Mouse (Mus musculus): ENCODE data around the gene Akr1d1. TPM values are rescaled to one million over a fixed set of nuclear protein-coding genes. Genes with fewer than 3 reads are reported as not detected.
A peak's percentile ranks its signal among the peaks of the same experiment; 100 is the strongest.

Gene Akr1d1
- total RNA-seq, 2 experiments from 2014 or later, result 0.31 TPM; not detected in 1

DNA sequence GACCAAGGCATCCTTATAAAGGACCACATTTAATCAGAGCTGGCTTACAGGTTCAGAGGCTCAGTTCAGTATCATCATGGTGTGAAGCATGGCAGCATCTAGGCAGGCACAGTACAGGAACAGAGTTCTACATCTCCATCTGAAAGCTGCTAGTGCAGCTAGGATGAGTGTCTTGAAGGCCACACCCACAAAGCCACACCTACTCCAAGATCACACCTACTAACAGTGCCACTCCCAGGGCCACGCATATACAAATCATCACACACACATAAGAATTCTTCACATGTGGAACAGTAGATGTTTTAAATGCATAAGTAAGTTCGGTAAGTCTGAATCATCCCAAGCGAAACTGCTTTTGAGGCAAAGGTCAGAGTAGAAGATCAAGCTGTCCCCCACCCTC is 33.9 kb downstream of the Akr1d1 start:
- DNase-seq (ENCODE audit: low spot score in 2 of 2), result no peak

DNA sequence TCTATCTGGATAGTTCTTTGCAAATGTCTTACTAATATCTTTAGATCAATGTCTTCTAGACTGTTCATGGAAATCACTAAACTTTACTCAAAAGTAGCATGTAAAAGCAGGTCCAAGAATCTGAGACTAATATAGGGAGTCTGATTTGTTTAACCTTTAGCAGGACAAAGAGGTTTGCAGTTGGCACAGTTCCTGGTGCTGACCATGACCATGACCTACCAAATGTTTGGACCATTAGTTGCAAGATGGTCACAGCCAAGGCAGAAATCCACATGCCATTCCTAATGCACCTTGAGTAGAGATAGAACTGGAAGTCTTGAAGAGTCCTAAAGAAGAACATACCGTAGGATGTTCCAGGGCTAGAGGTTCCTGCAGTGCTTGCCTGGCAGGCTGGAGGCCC is 37.4 kb downstream of the Akr1d1 start:
- no peak for DNase-seq (ENCODE audit: low spot score in 2 of 2)

DNA sequence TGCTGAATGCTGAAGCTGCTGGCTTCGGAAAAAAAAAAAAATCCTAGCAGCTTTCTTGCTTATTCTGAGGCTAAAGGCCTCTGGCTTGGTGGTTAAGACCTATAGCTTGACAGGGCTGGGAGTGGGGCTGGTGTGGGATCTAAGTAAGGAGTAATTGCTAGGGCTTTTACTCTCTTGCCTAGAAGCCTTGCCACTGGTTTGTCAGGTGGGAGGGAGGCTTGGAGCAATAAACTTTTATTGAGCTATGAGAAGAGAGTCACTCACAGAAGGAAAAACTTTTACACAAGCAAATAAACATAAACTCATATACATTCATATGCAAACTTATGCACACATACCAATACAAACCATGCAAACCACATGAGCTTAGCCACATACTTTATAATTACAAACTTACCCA is 42.0 kb downstream of the Akr1d1 start:
- no peak for DNase-seq (ENCODE audit: low spot score in 2 of 2)

DNA sequence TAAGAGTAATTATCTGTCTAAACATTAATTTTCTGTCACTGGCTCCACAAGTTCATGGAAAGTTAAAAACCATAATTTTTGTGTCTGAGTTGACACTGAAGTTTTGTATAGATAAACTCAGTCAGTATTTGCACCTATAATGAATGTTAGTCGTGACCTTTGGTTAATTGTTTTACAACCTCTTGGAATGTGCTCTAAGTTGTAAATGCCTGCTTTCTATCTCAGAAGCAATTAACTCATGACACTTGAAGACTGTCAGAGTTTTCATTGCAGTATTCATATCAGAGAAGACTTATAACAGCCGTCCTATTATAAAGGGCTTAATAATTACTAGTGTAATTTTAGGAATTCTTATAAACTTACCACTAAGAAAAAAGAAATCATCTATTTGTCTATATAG is 43.0 kb downstream of the Akr1d1 start:
- no peak for DNase-seq (ENCODE audit: low spot score in 2 of 2)

DNA sequence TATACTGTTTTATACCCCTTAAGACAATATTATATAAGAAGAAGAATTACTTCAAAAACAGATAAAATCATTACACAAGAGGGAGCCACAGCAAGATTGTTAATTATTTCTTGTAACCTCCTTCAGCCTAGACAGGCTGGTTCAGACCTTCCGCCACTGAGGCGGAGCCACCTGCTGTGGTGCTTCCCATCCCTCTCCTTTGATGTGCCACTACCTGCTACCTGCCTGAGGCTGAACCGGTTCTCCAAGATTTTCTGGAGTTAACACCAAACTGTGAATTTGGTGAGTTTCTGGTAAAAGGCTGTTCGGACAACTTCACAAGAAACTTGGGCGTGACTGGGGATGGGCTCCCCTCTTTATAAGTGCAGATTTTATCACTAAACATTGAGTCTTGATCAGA is 50.5 kb downstream of the Akr1d1 start:
- no peak for DNase-seq (ENCODE audit: low spot score in 2 of 2)

DNA sequence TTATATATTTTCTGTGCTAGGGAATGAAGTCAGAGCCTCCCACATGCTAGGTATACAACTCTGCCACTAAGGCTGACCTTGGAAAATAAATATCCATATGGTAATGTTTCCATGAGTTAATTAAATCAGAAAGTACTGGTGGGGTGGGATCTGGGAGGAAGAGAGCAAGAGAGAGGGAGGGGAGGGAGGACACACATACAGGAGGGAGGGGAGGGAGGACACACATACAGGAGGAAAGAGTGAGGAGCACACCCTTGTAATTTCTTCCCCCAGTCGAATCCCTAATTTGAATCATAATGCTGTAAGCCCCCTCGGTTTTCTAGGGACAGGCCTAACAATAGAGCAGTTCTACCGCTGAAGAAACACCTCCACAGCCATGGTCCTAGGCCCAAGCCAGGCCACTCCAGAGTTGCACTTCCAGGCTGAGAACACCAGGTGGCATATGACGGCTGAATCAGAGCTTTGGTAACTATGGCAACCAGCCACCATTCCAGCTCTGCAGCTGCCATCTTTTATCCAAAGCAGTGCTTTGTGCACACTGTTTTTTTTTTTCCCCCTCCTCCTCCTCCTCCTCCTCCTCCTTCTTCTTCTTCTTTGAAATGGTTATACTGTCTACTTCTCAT is 59.5 kb downstream of the Akr1d1 start:
- DNase-seq (ENCODE audit: low spot score in 2 of 2), result peak; percentile 26 to 69

DNA sequence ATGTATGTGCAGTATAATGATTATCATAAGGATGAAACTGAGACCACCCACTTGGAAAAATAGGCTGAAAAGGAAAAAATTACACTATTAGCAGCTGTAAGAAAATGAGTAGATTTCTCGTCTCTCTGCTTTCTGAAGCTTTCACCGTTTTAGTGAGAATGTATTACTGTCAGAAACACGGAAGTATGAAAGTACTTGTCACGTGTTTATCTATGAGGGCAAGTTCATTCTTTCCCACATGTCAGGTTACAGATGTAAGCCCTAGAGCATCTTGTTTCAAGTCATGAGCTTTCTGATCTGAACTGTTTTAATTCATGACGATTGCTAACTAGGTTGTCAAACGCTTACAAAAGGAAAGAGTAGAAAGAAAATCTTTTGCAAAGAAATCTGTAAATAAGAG is 60.8 kb downstream of the Akr1d1 start:
- DNase-seq (ENCODE audit: low spot score in 2 of 2), result no peak

DNA sequence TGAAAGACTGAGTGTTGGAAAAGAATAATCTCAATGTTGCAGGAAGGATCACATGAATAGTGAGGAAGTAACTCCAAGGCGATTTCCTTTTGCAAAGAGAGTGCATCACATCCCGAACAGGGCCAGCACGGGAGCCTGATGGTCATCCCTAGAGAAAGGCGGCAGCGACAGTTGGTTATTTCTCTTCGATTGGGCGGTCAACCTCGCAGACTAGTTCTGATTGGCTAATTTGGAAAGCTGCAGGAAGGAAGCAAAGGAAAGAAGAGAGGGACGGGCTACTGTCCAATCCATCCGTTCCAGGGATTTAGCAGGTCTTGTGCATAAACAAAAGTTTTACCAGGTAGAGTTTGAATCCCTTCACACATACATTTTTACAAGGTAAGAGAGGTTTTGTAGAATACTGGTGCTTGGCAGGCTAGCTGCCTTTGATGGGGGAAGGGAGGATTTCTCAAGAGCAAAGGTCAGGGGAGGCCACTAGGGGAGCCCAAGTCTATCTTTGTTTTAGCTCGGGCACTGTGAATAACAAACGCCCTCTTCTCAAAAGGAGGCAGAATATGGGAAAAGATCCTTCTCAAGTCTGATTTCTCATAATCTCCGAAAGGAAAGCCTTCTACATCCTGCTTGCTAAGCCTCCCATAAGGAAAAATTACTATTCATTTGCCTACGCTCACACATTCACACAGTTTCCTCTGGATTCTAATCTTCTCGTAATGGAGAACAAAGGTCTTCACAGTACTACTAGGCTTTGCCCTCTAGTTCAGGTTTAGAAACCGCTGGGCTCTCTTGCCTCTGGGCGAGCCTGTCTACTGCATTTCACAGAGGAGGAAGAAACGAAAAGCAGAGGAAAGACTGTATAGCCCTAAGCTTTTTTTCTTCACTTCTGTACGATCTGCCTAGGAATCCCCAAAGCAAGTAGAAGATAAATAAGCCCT is 62.4 kb downstream of the Akr1d1 start:
- peak in 1 of 2 experiments; percentile 40 for DNase-seq (ENCODE audit: low spot score in 2 of 2)

DNA sequence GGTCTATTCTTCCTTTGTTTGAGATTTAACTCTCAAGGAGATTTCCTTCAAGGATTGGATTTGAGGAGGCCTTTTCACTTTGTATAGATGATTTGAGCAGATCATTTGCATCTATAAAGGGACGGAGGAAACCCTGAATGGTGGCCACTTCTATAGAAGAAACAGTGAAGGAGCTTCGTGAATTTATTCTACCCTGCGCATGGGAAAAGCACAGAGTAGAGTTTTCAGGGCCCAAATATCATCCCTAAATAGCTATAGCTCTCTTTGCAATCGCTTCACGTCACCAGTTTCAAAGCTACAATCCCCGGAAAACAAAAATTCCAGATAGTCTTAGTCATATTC is 63.0 kb downstream of the Akr1d1 start:
- DNase-seq (ENCODE audit: low spot score in 2 of 2), result no peak

DNA sequence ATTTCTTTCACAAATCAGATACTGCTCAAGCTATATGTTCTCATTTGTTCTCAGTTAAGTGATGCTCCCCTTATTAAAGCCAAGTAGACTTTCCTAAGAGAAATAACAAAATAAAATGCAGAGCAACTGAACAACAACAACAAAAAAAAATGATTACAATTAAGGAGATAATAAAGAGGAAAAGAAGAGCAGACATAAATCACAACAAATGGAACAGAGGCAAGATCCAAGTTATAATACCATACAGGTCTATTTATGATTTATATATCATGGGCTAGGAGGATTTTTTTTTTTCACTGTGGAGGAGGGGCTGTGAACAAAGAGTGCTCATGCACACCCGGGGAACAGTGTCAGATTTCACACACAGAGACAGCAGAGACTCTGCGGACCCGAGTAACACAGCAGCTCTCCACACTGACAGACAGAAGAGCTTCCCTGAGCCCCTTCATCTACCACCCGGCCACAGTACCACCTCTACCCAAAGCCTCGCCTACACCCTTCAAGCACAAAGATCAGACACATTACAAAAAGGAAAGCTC is 63.6 kb downstream of the Akr1d1 start:
- DNase-seq (ENCODE audit: low spot score in 2 of 2), result no peak

DNA sequence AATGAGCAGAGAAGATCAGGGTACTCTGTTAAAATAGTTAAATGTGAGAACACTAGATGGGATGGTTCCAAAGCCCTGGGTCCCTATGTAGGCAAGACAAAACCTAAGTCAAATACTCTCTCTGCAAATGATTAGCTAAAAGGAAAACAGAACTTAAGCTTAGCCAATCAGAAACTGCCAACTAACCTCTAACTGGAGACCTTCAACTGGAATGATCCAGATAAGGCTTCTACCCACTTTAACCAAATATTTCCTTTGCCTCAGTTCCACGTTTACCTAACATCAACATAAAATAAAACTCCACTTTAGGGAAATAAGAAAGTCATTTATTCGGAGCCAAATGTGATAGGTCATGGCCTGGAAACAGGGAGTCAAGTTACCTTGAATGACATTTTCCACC is 67.1 kb downstream of the Akr1d1 start:
- DNase-seq (ENCODE audit: low spot score in 2 of 2), result no peak

DNA sequence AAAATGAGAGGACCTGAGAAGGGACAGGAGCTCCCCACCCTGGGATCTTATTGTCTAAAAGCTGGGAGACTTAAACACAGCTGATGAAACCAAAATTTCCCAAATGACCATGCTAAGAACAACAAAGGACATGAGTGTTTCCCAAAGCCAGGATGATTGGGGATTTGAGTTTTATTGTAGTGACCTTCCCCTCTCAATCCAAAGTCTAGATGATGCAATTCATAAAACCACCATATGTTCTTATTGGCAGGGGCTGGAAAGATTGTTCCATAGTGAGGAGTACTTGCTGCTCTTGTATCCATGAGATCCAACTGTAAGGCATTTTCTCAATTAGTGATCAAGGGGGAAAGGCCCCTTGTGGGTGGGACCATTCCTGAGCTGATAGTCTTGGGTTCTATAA is 68.1 kb downstream of the Akr1d1 start:
- no peak for DNase-seq (ENCODE audit: low spot score in 2 of 2)

DNA sequence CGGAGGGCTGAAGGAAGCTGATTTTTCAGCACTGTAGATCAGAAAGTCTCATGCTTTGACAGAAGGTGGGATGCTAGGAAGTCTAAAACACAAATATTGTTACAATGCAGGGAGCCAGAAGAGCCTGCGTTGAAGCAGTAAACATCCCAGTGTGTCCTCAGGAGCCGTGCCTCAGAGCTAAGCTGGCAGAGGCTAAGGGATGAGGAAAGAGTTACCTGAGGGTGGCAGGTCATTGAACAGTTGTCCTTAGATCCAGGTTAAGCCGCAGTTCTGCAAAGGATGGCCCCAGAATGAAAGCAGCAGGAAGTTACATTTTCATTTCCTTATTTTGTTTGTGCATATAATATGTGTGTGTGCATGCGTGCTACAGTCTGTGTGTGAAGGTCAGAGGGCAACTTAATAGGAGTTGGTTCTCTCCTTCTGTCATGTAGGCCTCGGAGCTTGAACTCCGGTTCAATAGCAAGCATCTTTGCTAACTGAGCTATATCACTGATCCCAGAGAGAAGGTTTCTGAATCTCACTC is 71.1 kb downstream of the Akr1d1 start:
- no peak for DNase-seq (ENCODE audit: low spot score in 2 of 2)

DNA sequence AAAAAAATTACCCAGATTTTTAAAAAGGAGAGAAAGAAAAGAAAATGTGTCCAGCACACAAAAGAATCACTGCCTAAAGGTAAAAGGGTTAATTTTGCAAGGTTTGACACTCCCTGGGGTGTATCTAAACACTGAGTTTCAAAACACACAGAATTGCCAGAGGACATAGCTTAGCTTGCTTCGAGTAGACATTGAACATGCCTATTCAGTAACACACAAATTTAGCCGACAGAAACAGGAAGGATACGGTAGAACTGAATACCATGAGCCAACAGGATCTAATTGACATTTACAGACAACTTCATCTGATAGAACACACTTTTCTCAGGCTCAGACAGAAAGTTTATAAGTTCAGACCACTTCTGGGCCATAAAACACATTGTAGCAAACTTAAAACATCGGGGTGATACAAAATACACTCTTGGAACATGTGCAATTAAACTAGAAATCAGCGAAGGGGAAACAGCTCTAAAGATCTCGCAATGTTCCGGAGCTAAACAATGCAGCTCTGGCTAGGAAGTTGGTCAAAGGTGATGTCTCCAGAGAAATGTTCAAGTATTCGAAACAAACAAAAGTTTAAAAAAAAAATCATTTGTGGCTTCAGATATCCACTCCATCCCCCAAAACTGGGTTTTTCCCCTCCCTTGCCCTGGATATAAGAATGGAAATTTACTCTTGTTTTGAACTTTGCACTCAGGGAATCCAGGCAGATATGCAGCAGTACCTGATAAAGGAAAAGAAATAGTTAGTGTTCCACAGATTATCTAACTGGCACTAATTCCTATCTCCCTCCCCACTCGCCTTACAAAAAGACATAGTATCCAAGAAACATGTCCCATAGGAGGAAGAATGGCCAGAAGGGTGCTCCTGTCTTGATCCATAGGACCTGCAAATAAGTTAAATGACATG is 73.1 kb downstream of the Akr1d1 start:
- no peak for DNase-seq (ENCODE audit: low spot score in 2 of 2)

DNA sequence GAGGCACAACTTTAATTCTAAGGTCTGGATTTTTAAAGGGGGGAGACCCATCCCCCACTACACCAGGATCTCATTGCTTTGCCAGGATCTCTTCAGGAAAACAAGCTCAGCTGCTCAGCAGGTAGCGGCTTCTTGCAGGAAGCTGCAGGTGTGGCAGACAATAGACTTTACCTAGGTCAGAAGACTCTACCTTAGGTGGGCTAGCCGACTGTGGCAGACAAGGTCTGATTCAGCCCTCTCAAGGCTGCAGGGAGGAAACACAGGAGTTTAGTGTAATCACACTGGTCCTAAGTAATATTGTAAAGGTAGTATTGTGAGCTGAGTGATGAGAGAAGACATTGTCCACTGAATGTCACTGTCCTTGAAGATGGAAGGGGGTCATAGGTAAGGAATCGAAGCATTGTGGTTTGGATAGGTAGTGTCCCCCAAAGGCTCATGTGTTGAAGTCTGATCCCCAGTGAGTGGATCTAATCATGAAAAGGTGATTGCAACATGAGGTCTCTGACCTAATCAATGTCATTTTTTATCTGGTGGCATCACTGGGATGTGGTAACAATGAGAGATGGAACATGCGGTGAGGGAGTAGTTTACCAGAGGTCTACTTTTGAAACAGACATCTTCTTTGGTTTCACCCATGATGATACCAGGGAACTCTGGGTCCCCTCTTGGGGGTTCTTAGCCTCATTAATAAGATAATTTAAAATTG is 74.4 kb downstream of the Akr1d1 start:
- no peak for DNase-seq (ENCODE audit: low spot score in 2 of 2)

DNA sequence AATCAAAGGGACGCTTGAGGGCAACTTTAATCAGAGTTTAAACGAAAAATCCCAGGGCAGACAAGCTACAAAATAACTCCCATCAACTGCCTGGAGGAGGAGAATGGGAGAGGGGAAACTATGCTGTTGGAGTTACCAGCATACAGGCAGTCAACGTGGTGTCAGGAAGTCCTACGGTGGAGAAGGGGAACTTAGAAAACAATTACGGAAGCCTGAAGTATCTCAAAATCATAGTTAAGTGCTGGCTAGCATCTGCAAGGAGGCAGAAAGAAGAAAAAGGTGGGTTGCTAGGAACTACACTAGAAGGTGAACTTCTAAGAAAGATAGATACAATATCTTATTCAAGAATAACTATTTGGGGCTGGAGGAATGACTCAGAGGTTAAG is 74.9 kb downstream of the Akr1d1 start:
- no peak for DNase-seq (ENCODE audit: low spot score in 2 of 2)

DNA sequence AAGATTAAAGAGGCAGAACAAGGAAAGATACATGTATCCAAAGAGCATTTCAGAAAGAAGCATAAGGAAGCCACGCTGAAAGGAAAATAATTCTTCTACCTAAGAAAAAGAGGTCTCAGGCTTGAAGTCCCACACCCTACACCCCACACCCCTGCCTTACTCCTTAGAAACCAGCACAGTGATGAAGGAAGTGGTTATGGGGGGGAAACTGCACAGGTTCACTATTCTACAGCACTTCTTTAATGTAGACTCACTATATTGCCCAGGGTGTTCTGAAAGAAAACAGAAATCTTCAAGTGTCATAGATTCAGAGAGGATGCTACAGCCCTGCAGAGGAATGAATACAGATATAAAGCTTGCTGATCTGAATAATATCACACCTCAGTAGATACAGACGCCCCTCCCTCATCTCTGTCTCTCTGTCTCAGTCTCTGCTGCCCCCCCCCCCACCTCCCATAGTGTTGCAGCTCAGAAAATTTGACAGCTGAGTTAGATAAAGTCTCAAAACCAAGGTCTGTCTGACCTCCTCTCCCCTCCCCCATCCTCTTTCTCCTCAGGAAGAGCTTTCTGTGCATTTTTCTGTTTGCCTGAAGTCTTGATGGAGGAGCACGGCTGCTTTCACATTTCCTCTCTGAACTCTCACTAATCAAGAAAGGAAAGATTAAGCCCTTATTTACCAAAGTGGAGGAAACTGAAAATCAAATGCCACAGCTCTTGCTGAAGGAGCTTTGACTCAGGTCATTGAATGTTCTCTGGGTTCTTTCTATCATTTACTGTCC is 77.7 kb downstream of the Akr1d1 start:
- no peak for DNase-seq (ENCODE audit: low spot score in 2 of 2)

DNA sequence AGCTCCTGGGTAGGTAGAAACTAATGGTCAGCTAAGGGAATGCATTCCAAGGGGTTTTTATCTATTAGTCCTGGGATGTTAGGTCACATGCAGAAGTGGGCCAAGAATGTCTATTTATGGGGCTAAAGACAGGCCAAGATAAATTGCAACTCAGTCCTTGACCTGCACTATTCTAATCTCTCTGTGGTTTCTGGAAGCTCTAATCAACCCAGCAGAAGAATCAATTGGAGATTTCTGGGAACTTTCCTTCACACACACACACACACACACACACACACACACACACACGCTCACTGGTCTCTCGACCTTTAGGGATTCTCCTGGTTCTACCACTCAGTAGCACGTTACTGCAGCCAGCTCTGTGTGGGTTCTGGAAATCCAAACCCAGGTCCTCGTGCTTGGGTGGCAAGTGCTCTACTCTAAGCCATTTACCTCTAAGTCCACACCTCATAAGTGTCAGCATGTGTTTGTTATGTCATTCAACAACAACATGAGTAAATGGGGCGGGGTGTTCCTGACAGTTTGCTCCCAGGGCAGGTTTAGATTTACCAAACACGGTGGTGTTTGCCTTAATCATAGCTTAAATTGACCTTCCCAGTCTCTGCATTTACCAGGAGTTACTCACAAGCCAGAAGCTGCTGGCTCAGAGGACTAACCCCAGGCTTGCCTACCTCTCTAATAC is 82.8 kb downstream of the Akr1d1 start:
- DNase-seq (ENCODE audit: low spot score in 2 of 2), result no peak

DNA sequence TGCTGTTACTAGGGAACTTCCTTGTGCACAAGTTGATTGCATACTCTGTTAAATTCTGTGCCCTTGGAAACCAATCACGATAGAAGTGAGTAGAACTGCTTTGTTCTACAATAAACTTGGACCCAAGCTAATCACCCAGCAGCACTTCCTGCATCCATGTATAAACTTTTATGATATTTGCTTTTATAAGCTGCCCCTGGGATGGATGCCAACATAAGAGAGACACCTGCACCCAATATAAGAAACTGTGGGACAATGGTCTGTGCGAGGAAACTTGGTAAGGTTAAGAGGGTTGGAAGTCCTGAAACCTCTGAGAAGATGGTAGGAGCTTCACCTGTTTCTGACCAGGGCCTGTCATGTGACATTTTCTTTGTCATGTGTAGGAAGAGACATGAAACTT is 85.5 kb downstream of the Akr1d1 start:
- no peak for DNase-seq (ENCODE audit: low spot score in 2 of 2)

Measured in gastrocnemius, postnatal 4 days (tissue).